Mouse (Mus musculus) kidney, embryonic 16.5 days (tissue): Measurements from ENCODE around the gene Nedd9. TPM values are rescaled to one million over a fixed set of nuclear protein-coding genes. Genes with fewer than 3 reads are reported as not detected.

Source experiments
- ATAC-seq: fragments of 200-750 bp; cut with Nextera tagmentation; 2 replicates; pipeline ENCODE4 v1.8.0; 2017; ENCODE audit warnings: moderate TSS enrichment; ENCODE audit not compliant: low FRiP score, low TSS enrichment
- H3K27ac ChIP-seq: fragments of 300-500 bp; sonication (generic); 2 replicates; pipeline ENCODE4 v1.5.1; 2014; ENCODE audit warnings: low read length
- H3K27me3 ChIP-seq: fragments of 300-500 bp; sonication (generic); 2 replicates; pipeline ENCODE4 v1.6.1; 2014; ENCODE audit warnings: low read length, control low read depth, mixed read lengths; ENCODE audit not compliant: insufficient read depth
- H3K36me3 ChIP-seq: fragments of 300-500 bp; sonication (generic); 2 replicates; pipeline ENCODE4 v1.6.1; 2014; ENCODE audit warnings: low read length, control low read depth, mixed read lengths; ENCODE audit not compliant: insufficient read depth
- H3K4me1 ChIP-seq: fragments of 300-500 bp; sonication (generic); 2 replicates; pipeline ENCODE4 v1.6.1; 2014; ENCODE audit warnings: low read length, control low read depth, mixed read lengths; ENCODE audit not compliant: insufficient read depth
- H3K4me2 ChIP-seq: fragments of 300-500 bp; sonication (generic); replicated peaks from 2 replicates; pipeline ENCODE4 v1.6.1; 2014; ENCODE audit warnings: low read depth, low read length
- H3K4me3 ChIP-seq: fragments of 300-500 bp; sonication (generic); 2 replicates; pipeline ENCODE4 v1.5.1; 2014; ENCODE audit warnings: mild to moderate bottlenecking, low read length
- H3K9ac ChIP-seq: fragments of 300-500 bp; sonication (generic); replicated peaks from 2 replicates; pipeline ENCODE4 v1.6.1; 2014; ENCODE audit warnings: low read length
- H3K9me3 ChIP-seq: fragments of 300-500 bp; sonication (generic); 2 replicates; pipeline ENCODE4 v1.6.1; 2016; ENCODE audit warnings: low read length, control low read depth
- WGBS: fragments of 180-500 bp; shearing (Covaris S2); extraction: QIAGEN DNeasy Blood & Tissue Kit; methylation state at CpG from one replicate; pipeline ENCODE4 v1.1.7; 2014; 5-methylcytosine and 5-hydroxymethylcytosine counted together
- polyA plus RNA-seq: library from polyadenylated mRNA; unstranded; fragments of >200 nt; fragmentation: Nextera tagmentation; extraction: Ambion mirVana; gene quantifications from 2 replicates; pipeline ENCODE4 v1.2.1, GENCODE M21; 2015

The Nedd9 gene
- polyA plus RNA-seq, 1 experiment from 2014 or later: 27.9 TPM

GRCm38 (mm10) chr13:41324631-41325030 is 162.5 kb downstream of the Nedd9 start:
- Histone ChIP-seq H3K4me3 (no peak overlapping the region), H3K36me3 (no peaks in the 10 kb centered on the region), H3K9ac (no peak overlapping the region), H3K9me3 (no peaks in the 10 kb centered on the region), H3K27me3 (no peaks in the 10 kb centered on the region), H3K27ac (no peak overlapping the region), H3K4me2 (no peak overlapping the region), H3K4me1 (peaks cover 7% of the 10 kb centered on the region)
- 70% methylated on average over 4 of the region's 4 CpGs for WGBS
- ATAC-seq: no peak

GRCm38 (mm10) chr13:41321433-41321832 is 165.7 kb downstream of the Nedd9 start:
- H3K36me3 ChIP-seq: peaks cover 12% of the 10 kb centered on the region
- no peak overlapping the region for H3K4me3 ChIP-seq
- H3K27me3 ChIP-seq: no peaks in the 10 kb centered on the region
- H3K4me1 ChIP-seq: no peaks in the 10 kb centered on the region
- H3K4me2 ChIP-seq: no peak overlapping the region
- H3K9ac ChIP-seq: no peak overlapping the region
- no peak overlapping the region for H3K27ac ChIP-seq
- no peaks in the 10 kb centered on the region for H3K9me3 ChIP-seq
- ATAC-seq: no peak
- WGBS: 58% methylated on average over 3 of the region's 3 CpGs

GRCm38 (mm10) chr13:41320749-41321148 is 166.4 kb downstream of the Nedd9 start:
- H3K36me3 ChIP-seq: peaks cover 17% of the 10 kb centered on the region
- no peak overlapping the region for H3K9ac ChIP-seq
- H3K27ac ChIP-seq: no peak overlapping the region
- no peaks in the 10 kb centered on the region for H3K9me3 ChIP-seq
- WGBS: 73% methylated on average over 5 of the region's 5 CpGs
- no peaks in the 10 kb centered on the region for H3K4me1 ChIP-seq
- no peak overlapping the region for H3K4me2 ChIP-seq
- no peak for ATAC-seq
- H3K4me3 ChIP-seq: no peak overlapping the region
- no peaks in the 10 kb centered on the region for H3K27me3 ChIP-seq

GRCm38 (mm10) chr13:41302716-41303115 is 184.4 kb downstream of the Nedd9 start:
- Histone ChIP-seq H3K4me1 (peaks cover 5% of the 10 kb centered on the region; the same call in 1 of the 2 replicates), H3K4me3 (no peak overlapping the region), H3K36me3 (no peaks in the 10 kb centered on the region), H3K4me2 (no peak overlapping the region), H3K9ac (no peak overlapping the region), H3K27ac (no peak overlapping the region), H3K27me3 (no peaks in the 10 kb centered on the region), H3K9me3 (no peaks in the 10 kb centered on the region)
- no peak for ATAC-seq
- 63% methylated on average over 10 of the region's 10 CpGs for WGBS

GRCm38 (mm10) chr13:41300037-41300436 is 187.1 kb downstream of the Nedd9 start:
- Histone ChIP-seq H3K27me3 (no peaks in the 10 kb centered on the region), H3K9ac (no peak overlapping the region), H3K9me3 (no peaks in the 10 kb centered on the region), H3K4me1 (peaks cover 5% of the 10 kb centered on the region; the same call in 1 of the 2 replicates), H3K4me3 (no peak overlapping the region), H3K4me2 (no peak overlapping the region), H3K36me3 (no peaks in the 10 kb centered on the region), H3K27ac (no peak overlapping the region)
- whole genome bisulfite sequencing: 58% methylated on average over 4 of the region's 4 CpGs
- no peak for ATAC-seq

GRCm38 (mm10) chr13:41298996-41299395 is 188.2 kb downstream of the Nedd9 start:
- Histone ChIP-seq H3K9ac (no peak overlapping the region), H3K4me1 (peaks cover 5% of the 10 kb centered on the region; the same call in 1 of the 2 replicates), H3K27ac (no peak overlapping the region), H3K36me3 (no peaks in the 10 kb centered on the region), H3K4me2 (no peak overlapping the region), H3K4me3 (no peak overlapping the region), H3K9me3 (no peaks in the 10 kb centered on the region), H3K27me3 (no peaks in the 10 kb centered on the region)
- no peak for ATAC-seq
- 36% methylated on average over 5 of the region's 5 CpGs for WGBS

- H3K27me3 ChIP-seq: no peaks in the 10 kb centered on the region
- no peak overlapping the region for H3K4me3 ChIP-seq
- ATAC-seq: no peak
- H3K9ac ChIP-seq: no peak overlapping the region
- WGBS: 17% methylated on average over 2 of the region's 2 CpGs
- H3K4me2 ChIP-seq: no peak overlapping the region
- peaks cover 5% of the 10 kb centered on the region; the same call in 1 of the 2 replicates for H3K4me1 ChIP-seq
- no peaks in the 10 kb centered on the region for H3K9me3 ChIP-seq
- no peak overlapping the region for H3K27ac ChIP-seq
- no peaks in the 10 kb centered on the region for H3K36me3 ChIP-seq
Measured at GRCm38 (mm10) chr13:41298533-41298932, 188.6 kb downstream of the Nedd9 start.

- Histone ChIP-seq H3K36me3 (no peaks in the 10 kb centered on the region), H3K4me3 (no peak overlapping the region), H3K9me3 (no peaks in the 10 kb centered on the region), H3K27me3 (no peaks in the 10 kb centered on the region), H3K27ac (no peak overlapping the region), H3K4me1 (peaks cover 5% of the 10 kb centered on the region; the same call in 1 of the 2 replicates), H3K9ac (no peak overlapping the region), H3K4me2 (no peak overlapping the region)
- no peak for ATAC-seq
- 78% methylated on average over 10 of the region's 10 CpGs for whole genome bisulfite sequencing
Measured at GRCm38 (mm10) chr13:41296396-41296795, 190.8 kb downstream of the Nedd9 start.

- whole genome bisulfite sequencing: 75% methylated on average over 6 of the region's 6 CpGs
- no peaks in the 10 kb centered on the region for H3K27me3 ChIP-seq
- peaks cover 5% of the 10 kb centered on the region; the same call in 1 of the 2 replicates for H3K4me1 ChIP-seq
- no peak overlapping the region for H3K9ac ChIP-seq
- H3K36me3 ChIP-seq: no peaks in the 10 kb centered on the region
- ATAC-seq: no peak
- no peak overlapping the region for H3K4me2 ChIP-seq
- no peak overlapping the region for H3K4me3 ChIP-seq
- H3K9me3 ChIP-seq: no peaks in the 10 kb centered on the region
- H3K27ac ChIP-seq: no peak overlapping the region
Measured at GRCm38 (mm10) chr13:41295886-41296285, 191.3 kb downstream of the Nedd9 start.

GRCm38 (mm10) chr13:41293595-41293994 is 193.6 kb downstream of the Nedd9 start:
- Histone ChIP-seq H3K27me3 (no peaks in the 10 kb centered on the region), H3K9ac (no peak overlapping the region), H3K27ac (no peak overlapping the region), H3K4me1 (no peaks in the 10 kb centered on the region), H3K4me2 (no peak overlapping the region), H3K36me3 (no peaks in the 10 kb centered on the region), H3K4me3 (no peak overlapping the region), H3K9me3 (no peaks in the 10 kb centered on the region)
- no peak for ATAC-seq
- 46% methylated on average over 5 of the region's 5 CpGs for WGBS
